Mouse (Mus musculus) embryonic facial prominence, embryonic 14.5 days (tissue): ENCODE measurements around the gene Tprkb. TPM values are rescaled to one million over a fixed set of nuclear protein-coding genes. Genes with fewer than 3 reads are reported as not detected.
A peak's percentile ranks its signal among the peaks of the same experiment; 100 is the strongest.
"Not testable (repeated sequence)": the region's sequence is repeated elsewhere in the genome, so short reads cannot be mapped to it uniquely, and the experiment has no call there.

Experiments used
- ATAC-seq: fragments of 200-750 bp; cut with Nextera tagmentation; 2 replicates; pipeline ENCODE4 v1.8.0; 2017; ENCODE audit warnings: low read depth, moderate number of reproducible peaks, moderate TSS enrichment
- DNase-seq: peaks from one replicate; pipeline ENCODE4 v3.0.0-alpha.2; 2015; ENCODE audit warnings: low spot score
- H3K27ac ChIP-seq: fragments of 300-500 bp; sonication (generic); replicated peaks from 2 replicates; pipeline ENCODE4 v1.5.1; 2014; ENCODE audit warnings: low read depth, mild to moderate bottlenecking, low read length, moderate library complexity
- H3K27me3 ChIP-seq: fragments of 300-500 bp; sonication (generic); replicated peaks from 2 replicates; pipeline ENCODE4 v1.6.1; 2014; ENCODE audit warnings: low read length; ENCODE audit not compliant: control insufficient read depth, insufficient read depth
- H3K36me3 ChIP-seq: fragments of 300-500 bp; sonication (generic); 2 replicates; pipeline ENCODE4 v1.6.1; 2014; ENCODE audit warnings: low read length, mixed read lengths; ENCODE audit not compliant: control insufficient read depth, insufficient read depth
- H3K4me1 ChIP-seq: fragments of 300-500 bp; sonication (generic); 2 replicates; pipeline ENCODE4 v1.6.1; 2014; ENCODE audit warnings: antibody characterized with exemption, low read length; ENCODE audit not compliant: control insufficient read depth, insufficient read depth
- H3K4me2 ChIP-seq: fragments of 300-500 bp; sonication (generic); 2 replicates; pipeline ENCODE4 v1.6.1; 2014; ENCODE audit warnings: low read depth, mild to moderate bottlenecking, low read length, moderate library complexity, mixed read lengths
- H3K4me3 ChIP-seq: fragments of 300-500 bp; sonication (generic); 2 replicates; pipeline ENCODE4 v1.5.1; 2014; ENCODE audit warnings: low read depth, mild to moderate bottlenecking, low read length
- H3K9ac ChIP-seq: fragments of 300-500 bp; sonication (generic); 2 replicates; pipeline ENCODE4 v1.6.1; 2014; ENCODE audit warnings: low read depth, mild to moderate bottlenecking, low read length, moderate library complexity, mixed read lengths
- H3K9me3 ChIP-seq: fragments of 300-500 bp; sonication (generic); 2 replicates; pipeline ENCODE4 v1.6.1; 2016; ENCODE audit warnings: low read length; ENCODE audit not compliant: control insufficient read depth
- WGBS: fragments of 180-500 bp; shearing (Covaris S2); extraction: QIAGEN DNeasy Blood & Tissue Kit; methylation state at CpG from one replicate; pipeline ENCODE4 v1.1.7; 2014; 5-methylcytosine and 5-hydroxymethylcytosine counted together
- polyA plus RNA-seq: library from polyadenylated mRNA; unstranded; fragments of >200 nt; fragmentation: Nextera tagmentation; extraction: Ambion mirVana; gene quantifications from 2 replicates; pipeline ENCODE4 v1.2.1, GENCODE M21; 2014

The Tprkb gene
- polyA plus RNA-seq, 1 experiment from 2014 or later = 23.7 TPM

GRCm38 (mm10) chr6:85906911-85907351 is 4.7 kb upstream of the Tprkb start:
- H3K4me1 ChIP-seq, H3K4me2 ChIP-seq, H3K4me3 ChIP-seq, H3K36me3 ChIP-seq, DNase-seq, H3K27me3 ChIP-seq, H3K9me3 ChIP-seq, ATAC-seq, H3K27ac ChIP-seq, H3K9ac ChIP-seq: not testable (repeated sequence)
- WGBS = 57% methylated on average over 2 of the region's 2 CpGs

DNA sequence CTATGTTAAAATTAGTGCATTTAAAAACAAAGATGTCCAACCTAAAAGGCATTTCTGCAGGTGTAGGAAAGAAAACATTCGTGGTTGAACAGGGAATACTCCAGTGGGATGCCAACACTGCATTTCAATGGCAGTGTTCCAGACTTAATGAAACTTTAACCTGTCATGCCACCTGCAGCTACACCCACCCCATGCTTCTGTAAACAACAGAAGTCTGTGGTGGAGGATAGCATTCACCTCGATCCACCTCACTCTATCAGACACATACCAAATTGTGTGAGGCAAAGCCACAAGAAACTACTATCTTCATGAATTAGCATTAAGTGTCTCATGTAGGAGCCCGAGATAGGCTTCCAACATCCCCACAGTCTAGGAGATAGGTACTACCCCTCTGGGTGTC is 3.3 kb upstream of the Tprkb start:
- ATAC-seq = no peak
- H3K4me2 ChIP-seq = no peak overlapping the region

DNA sequence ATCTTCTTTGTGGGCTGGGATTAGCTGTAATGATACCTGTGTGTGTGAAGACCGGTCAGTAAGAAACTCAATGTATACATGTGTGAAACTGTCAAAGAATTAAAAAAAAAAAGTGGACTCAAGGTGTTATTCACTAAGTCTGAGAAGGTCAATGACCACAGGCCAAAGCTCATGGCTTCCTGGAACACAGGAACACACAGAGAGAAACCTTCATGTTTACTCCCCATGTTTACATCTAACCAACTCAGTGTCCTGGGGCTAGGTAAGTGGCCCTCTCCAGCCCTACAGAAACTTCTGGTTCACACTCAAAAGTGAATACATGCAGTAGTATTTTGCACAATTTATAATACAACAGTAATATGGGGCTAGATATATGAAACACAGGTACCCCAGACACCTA is 2.0 kb upstream of the Tprkb start:
- H3K9ac ChIP-seq = no peak overlapping the region
- no peaks in the 10 kb centered on the region; the same call in 1 of the 2 replicates for H3K27me3 ChIP-seq
- H3K9me3 ChIP-seq = no peaks in the 10 kb centered on the region
- no peak overlapping the region for H3K27ac ChIP-seq
- H3K4me3 ChIP-seq = no peak overlapping the region
- no peak overlapping the region for H3K4me2 ChIP-seq
- peaks cover 2% of the 10 kb centered on the region for H3K4me1 ChIP-seq
- no peaks in the 10 kb centered on the region for H3K36me3 ChIP-seq
- ATAC-seq (no peak), DNase-seq (no peak)
- 93% methylated on average over 1 of the region's 1 CpGs for WGBS

More for the DNA sequence above, 3.3 kb upstream of the Tprkb start:
- H3K36me3 ChIP-seq = no peaks in the 10 kb centered on the region
- 61% methylated on average over 3 of the region's 3 CpGs for WGBS
- H3K27me3 ChIP-seq = no peaks in the 10 kb centered on the region; the same call in 1 of the 2 replicates
- no peaks in the 10 kb centered on the region for H3K4me1 ChIP-seq
- H3K9me3 ChIP-seq = no peaks in the 10 kb centered on the region
- no peak for DNase-seq
- H3K27ac ChIP-seq = no peak overlapping the region
- H3K4me3 ChIP-seq = no peak overlapping the region
- no peak overlapping the region for H3K9ac ChIP-seq

GRCm38 (mm10) chr6:85915141-85915538 is 3.5 kb downstream of the Tprkb start:
- Histone ChIP-seq H3K9me3 (no peaks in the 10 kb centered on the region), H3K9ac (peak overlapping the region; percentile 78), H3K4me2 (peak overlapping the region; percentile 84), H3K27ac (peak overlapping the region; percentile 82), H3K4me1 (peaks cover 11% of the 10 kb centered on the region), H3K36me3 (no peaks in the 10 kb centered on the region), H3K27me3 (no peaks in the 10 kb centered on the region), H3K4me3 (peak overlapping the region; percentile 58)
- 2% methylated on average over 11 of the region's 11 CpGs for WGBS
- DNase-seq (peak; percentile 31), ATAC-seq (no peak)

DNA sequence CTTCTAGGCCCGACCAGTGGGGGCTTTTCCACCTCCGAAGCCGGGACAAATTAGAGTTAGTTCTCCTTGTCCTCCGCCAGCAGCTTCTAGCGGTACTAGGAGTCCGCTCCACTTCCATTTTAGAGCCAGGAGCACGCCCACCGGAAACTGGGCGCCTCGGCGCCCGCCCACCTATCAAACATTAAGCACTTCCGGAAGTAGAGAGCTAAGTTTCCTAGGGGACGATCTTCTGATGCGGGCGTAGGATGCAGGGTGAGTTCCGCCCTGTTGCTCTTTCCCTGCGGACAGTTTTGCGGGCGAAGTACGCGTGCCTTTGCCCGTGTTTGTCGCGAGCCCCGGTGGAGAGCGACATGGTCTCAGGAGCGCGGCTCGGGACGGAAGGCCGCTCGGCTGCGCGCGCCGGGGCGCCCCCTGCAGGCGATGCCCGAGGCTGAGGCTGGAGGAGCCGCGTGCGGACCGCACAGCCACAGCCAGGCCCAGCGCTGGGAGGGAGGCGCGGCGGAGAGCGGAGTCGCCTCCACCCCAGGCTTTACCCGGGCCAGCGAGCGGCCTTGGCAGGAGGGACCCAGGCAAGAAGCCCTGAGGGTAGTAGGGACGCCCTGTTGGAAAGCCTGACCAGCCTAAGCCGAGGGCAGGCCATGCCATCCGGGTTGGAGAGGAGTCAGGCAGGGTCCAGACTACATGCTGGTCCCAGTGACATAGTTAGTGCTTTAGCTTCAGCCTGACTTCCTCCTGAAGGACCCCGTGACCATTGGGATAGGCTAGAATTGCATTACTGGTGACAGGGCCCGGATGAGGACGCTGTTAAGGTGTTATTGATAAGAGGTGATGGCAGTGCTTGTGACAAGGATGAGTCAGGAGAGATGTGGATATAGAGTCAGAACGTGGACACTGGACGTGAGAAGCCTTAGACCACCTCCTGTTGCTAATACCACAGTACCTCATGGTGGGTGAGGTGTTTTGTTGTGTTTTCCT is 4.2 kb downstream of the Tprkb start, which contains the start of gene Nat8f1:
TSS of gene Nat8f1 (minus strand) at position 149 of the 975 bp plus-strand sequence.
- Histone ChIP-seq H3K9ac (peak within 1 kb of the TSS; percentile 78), H3K4me1 (peaks cover 11% of the 10 kb centered on the region), H3K4me2 (peak within 1 kb of the TSS; percentile 84), H3K4me3 (peak within 1 kb of the TSS; percentile 58), H3K27ac (peak within 1 kb of the TSS; percentile 82)
- under 1% methylated on average over 47 of the region's 61 CpGs for WGBS
- ATAC-seq (peak; percentile 98), DNase-seq (peak; percentile 96)
- H3K27me3 ChIP-seq, H3K9me3 ChIP-seq, H3K36me3 ChIP-seq: not testable (repeated sequence)

GRCm38 (mm10) chr6:85916596-85916995 is 4.9 kb downstream of the Tprkb start:
- Histone ChIP-seq H3K4me1 (peaks cover 11% of the 10 kb centered on the region), H3K4me2 (peak overlapping the region; percentile 84), H3K4me3 (peak overlapping the region; percentile 58), H3K9me3 (no peaks in the 10 kb centered on the region), H3K27ac (peak overlapping the region; percentile 82; the same call in 1 of the 2 replicates), H3K9ac (peak overlapping the region; percentile 78), H3K27me3 (no peaks in the 10 kb centered on the region), H3K36me3 (no peaks in the 10 kb centered on the region)
- WGBS = 78% methylated on average over 6 of the region's 6 CpGs
- ATAC-seq = no peak
- DNase-seq = no peak

DNA sequence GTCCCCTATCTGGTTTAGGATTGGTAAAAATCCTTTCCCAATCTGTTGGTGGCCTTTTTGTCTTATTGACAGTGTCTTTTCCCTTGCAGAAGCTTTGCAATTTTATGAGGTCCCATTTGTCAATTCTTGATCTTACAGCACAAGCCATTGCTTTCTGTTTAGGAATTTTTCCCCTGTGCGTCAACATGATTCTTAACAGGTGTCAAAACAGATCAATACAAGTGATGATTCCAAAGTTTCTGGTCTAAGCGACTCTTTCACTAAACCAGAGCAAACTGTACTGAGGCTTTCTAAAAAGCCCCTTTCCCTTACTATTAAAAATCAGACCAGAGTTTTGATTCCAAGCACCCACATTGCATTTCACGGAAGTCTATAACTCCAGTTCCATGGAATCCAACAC is 6.7 kb downstream of the Tprkb start:
- ATAC-seq, H3K4me2 ChIP-seq, H3K9ac ChIP-seq, H3K27me3 ChIP-seq, H3K9me3 ChIP-seq, H3K27ac ChIP-seq, H3K4me3 ChIP-seq, DNase-seq: not testable (repeated sequence)
- Histone ChIP-seq H3K36me3 (peaks cover 11% of the 10 kb centered on the region), H3K4me1 (peaks cover 11% of the 10 kb centered on the region)
- WGBS = 98% methylated on average over 3 of the region's 3 CpGs

DNA sequence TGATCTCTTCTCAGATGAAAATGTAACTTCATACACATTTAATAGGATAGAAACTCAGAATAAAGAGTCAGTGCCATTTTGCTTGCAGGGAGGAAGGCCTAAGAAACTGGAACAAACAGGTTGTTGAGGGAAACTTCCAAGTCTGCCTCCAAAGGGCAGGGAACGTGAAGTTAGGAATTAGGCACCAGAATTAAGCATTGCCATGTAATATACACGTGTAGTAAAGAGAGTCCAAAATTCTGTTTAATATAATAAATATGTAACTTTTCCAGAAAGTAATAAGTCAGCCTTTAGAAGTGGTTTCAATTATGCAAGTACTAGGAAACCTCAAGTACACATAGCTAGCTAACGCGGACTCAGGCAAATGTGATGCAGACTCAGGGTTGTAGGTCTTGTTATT is 7.7 kb downstream of the Tprkb start:
- Histone ChIP-seq H3K4me2 (no peak overlapping the region), H3K9ac (no peak overlapping the region), H3K36me3 (peaks cover 18% of the 10 kb centered on the region), H3K9me3 (no peaks in the 10 kb centered on the region), H3K4me3 (no peak overlapping the region), H3K27me3 (no peaks in the 10 kb centered on the region), H3K4me1 (peaks cover 11% of the 10 kb centered on the region), H3K27ac (no peak overlapping the region)
- ATAC-seq (no peak), DNase-seq (no peak)
- 85% methylated on average over 4 of the region's 4 CpGs for WGBS
